Mouse (Mus musculus) liver, embryonic 16.5 days (tissue): ENCODE measurements at regions not wholly inside any gene's neighbourhood (a gene's known extent, or its start where the extent isn't known, plus 50 kb on each side); places are given as distances from the start of the nearest gene placed in this dataset.

ENCODE experiments used
- ATAC-seq: fragments of 200-750 bp; cut with Nextera tagmentation; 2 replicates; pipeline ENCODE4 v1.8.0; 2017; ENCODE audit warnings: low read depth, mild to moderate bottlenecking, moderate number of reproducible peaks, moderate library complexity
- H3K27ac ChIP-seq: fragments of 300-500 bp; sonication (generic); 2 replicates; pipeline ENCODE4 v1.5.1; 2014; ENCODE audit warnings: mild to moderate bottlenecking, low read length
- H3K27me3 ChIP-seq: fragments of 300-500 bp; sonication (generic); 2 replicates; pipeline ENCODE4 v1.6.1; 2014; ENCODE audit warnings: low read depth, low read length, mixed read lengths; ENCODE audit not compliant: control insufficient read depth, insufficient read depth
- H3K36me3 ChIP-seq: fragments of 300-500 bp; sonication (generic); 2 replicates; pipeline ENCODE4 v1.6.1; 2014; ENCODE audit warnings: mild to moderate bottlenecking; ENCODE audit not compliant: control insufficient read depth, insufficient read depth
- H3K4me1 ChIP-seq: fragments of 300-500 bp; sonication (generic); 2 replicates; pipeline ENCODE4 v1.6.1; 2014; ENCODE audit warnings: low read depth, low read length, mixed read lengths; ENCODE audit not compliant: control insufficient read depth
- H3K4me2 ChIP-seq: fragments of 300-500 bp; sonication (generic); 2 replicates; pipeline ENCODE4 v1.6.1; 2014; ENCODE audit warnings: low read depth, low read length, mixed read lengths
- H3K4me3 ChIP-seq: fragments of 300-500 bp; sonication (generic); 2 replicates; pipeline ENCODE4 v1.5.1; 2014; ENCODE audit warnings: low read depth, mild to moderate bottlenecking, low read length
- H3K9ac ChIP-seq: fragments of 300-500 bp; sonication (generic); 2 replicates; pipeline ENCODE4 v1.6.1; 2014; ENCODE audit warnings: low read depth, low read length
- H3K9me3 ChIP-seq: fragments of 300-500 bp; sonication (generic); replicated peaks from 2 replicates; pipeline ENCODE4 v1.6.1; 2016; ENCODE audit warnings: low read length; ENCODE audit not compliant: control insufficient read depth
- WGBS: fragments of 180-500 bp; shearing (Covaris S2); extraction: QIAGEN DNeasy Blood & Tissue Kit; methylation state at CpG from one replicate; pipeline ENCODE4 v1.1.7; 2014; ENCODE audit not compliant: insufficient replicate concordance; 5-methylcytosine and 5-hydroxymethylcytosine counted together

DNA sequence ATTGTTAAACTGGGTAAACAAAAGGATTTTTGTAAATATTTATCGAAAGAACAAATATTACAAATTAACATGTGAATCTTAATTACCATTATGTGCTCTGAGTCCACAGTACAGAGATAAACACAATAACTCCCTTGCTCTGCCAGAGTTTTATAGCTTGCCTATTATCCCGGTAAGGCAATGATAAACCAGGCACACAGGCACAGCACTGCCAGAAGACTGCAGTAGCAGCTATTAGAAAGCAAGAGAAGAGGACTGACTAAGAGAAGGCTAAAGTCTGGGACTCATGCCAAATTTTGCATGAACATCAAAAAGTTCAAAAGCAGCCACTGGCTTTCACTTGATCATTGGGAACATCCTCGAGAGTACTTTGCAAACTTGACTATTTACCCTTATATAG is 316.9 kb downstream of the Mef2c start:
- Histone ChIP-seq H3K27me3 (no peaks in the 10 kb centered on the region), H3K4me2 (no peak overlapping the region), H3K9ac (no peak overlapping the region), H3K27ac (no peak overlapping the region), H3K9me3 (no peaks in the 10 kb centered on the region), H3K36me3 (no peaks in the 10 kb centered on the region), H3K4me1 (no peaks in the 10 kb centered on the region), H3K4me3 (no peak overlapping the region)
- 55% methylated on average over 3 of the region's 3 CpGs for WGBS
- ATAC-seq = no peak

DNA sequence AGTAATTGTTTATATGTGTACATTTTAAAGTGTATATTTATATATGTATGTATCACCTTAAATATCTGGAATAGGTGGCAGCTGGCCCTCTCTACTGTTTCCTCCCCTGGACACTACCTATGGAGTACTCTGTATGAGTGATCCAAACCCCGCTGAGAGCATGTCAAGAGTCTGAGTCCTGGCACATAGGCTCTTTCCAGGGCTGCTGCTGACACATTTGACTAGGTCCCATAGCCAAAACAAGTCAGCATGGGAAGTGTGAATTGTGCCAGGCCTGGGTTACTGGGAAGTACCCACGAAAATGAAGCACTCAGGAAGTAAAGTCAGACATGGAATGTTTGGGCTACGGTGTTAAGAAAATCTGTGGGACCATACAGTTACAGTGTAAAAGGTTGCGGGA is 321.1 kb downstream of the Mef2c start:
- 51% methylated on average over 4 of the region's 4 CpGs for WGBS
- Histone ChIP-seq H3K4me2 (no peak overlapping the region), H3K9me3 (no peaks in the 10 kb centered on the region), H3K4me1 (no peaks in the 10 kb centered on the region), H3K4me3 (no peak overlapping the region), H3K9ac (no peak overlapping the region), H3K27ac (no peak overlapping the region), H3K36me3 (no peaks in the 10 kb centered on the region), H3K27me3 (no peaks in the 10 kb centered on the region)
- ATAC-seq = no peak

DNA sequence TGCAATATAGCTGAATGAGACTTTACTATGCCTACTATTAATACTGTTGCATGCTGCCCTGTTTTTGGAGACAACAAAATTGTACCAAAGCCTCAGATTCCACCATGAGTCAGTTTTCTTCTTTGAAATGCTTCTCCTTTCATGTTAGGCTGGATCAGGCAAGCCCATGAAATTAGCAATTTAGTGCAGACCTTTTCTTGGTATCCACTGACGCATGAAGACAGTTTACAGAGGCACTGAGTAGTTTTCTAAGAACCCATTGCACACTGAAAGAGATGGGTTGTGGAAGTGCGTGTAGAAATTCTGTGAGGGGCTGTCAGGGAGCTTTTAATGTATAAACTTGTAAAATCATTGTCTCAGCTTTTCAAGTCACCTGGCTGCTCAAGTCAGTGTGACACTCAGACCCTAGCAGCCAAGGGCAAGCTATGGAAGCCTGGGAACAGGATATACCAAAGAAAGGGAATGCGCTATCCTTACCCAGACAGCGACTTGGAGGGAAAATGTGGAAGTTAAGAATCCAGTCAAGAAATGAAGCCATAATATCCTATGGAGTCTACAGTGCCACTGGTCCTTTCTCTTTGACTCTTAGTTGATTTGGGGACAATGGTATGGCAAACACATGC is 323.1 kb downstream of the Mef2c start:
- Histone ChIP-seq H3K27me3 (no peaks in the 10 kb centered on the region), H3K36me3 (no peaks in the 10 kb centered on the region), H3K9me3 (no peaks in the 10 kb centered on the region), H3K27ac (no peak overlapping the region), H3K4me1 (no peaks in the 10 kb centered on the region), H3K9ac (no peak overlapping the region), H3K4me2 (no peak overlapping the region), H3K4me3 (no peak overlapping the region)
- WGBS = 61% methylated on average over 4 of the region's 4 CpGs
- no peak for ATAC-seq

DNA sequence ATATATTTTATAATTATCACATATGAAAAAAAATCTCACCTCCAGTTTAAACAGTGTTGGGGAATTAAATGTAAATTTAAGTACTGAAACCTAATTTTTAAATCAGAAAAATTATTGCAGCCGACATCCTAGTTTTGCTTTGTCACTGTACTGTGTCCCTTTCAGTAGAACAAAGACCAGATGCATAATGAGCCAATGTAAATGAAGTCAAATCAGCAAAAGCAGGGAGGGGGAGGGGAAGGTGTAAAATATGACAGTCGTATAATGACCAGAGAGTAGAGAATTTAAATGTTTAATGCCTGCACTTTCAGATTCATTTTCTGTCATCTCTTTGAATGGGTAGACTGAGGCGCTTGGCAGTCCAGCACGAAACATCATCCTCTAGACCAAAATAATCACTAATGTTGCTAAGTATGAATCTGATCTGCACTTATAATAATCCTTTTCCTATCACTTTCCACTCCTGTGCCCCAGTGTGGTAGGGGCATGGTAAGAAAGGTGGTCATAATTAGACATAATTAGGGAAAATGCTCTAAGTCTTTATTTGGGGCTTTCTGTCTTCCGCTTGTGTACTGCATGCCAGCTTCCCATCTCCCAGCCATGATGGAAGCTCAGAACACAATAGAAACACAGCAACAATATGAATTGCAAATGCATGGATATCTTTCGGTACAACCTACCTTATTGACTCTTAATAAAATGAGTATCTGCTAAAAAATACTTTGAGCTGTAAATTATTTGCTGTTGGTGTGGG is 356.0 kb upstream of the Tmem161b start:
- H3K27me3 ChIP-seq = no peaks in the 10 kb centered on the region
- 54% methylated on average over 6 of the region's 6 CpGs for WGBS
- no peak overlapping the region for H3K9ac ChIP-seq
- no peaks in the 10 kb centered on the region for H3K9me3 ChIP-seq
- no peak overlapping the region for H3K4me3 ChIP-seq
- H3K4me2 ChIP-seq = no peak overlapping the region
- no peaks in the 10 kb centered on the region for H3K4me1 ChIP-seq
- no peak overlapping the region for H3K27ac ChIP-seq
- H3K36me3 ChIP-seq = no peaks in the 10 kb centered on the region
- ATAC-seq = no peak

DNA sequence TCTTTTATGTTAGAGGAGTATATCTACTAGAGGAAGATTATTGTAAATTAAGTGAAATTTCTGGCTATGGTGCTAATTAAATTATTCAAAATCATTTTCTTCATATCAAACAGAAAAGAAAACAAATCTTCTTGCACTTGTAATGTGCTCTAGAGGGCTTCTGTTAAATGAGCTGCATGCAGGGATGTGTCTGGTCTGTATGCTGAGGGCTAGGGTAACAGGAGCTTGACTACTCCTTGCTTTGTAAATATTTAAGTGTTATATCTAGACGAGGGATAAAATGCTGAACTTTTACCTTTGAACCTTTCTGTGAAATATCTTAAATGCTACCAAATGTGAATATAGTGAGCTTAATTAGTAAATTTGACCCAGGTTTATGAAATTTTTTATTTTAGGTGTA is 354.9 kb upstream of the Tmem161b start:
- Histone ChIP-seq H3K9me3 (no peaks in the 10 kb centered on the region), H3K4me1 (no peaks in the 10 kb centered on the region)
- 40% methylated on average over 1 of the region's 1 CpGs for WGBS

DNA sequence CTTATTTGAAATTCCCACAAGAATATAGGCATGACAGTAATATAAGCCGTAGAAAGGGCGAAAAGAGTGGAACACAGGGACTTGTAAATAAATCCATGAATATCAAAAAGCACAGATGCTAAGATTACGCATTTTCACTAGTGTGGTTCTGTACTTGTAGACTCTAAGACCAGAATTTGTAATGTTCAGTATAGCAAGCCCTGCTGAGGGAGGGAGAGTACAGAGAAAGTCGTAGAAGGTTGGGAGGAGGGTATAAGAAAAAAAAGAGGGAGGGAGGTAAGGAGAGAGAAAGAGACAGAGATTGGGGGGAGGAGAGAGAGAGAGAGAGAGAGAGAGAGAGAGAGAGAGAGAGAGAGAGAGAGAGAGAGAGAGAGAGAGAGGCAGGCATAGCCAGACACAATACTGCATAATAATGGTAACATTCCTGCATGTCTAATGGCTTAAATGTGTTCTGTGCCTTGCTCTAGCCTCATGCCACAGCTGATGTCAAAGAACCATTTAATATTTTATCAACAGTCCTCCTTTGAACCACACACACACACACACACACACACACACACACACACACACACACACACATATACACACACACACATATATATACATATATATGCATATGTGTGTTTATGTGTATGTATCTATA is 354.1 kb upstream of the Tmem161b start:
- Histone ChIP-seq H3K4me1 (no peaks in the 10 kb centered on the region), H3K27me3 (no peaks in the 10 kb centered on the region), H3K4me3 (no peak overlapping the region), H3K9me3 (no peaks in the 10 kb centered on the region), H3K36me3 (no peaks in the 10 kb centered on the region), H3K27ac (no peak overlapping the region), H3K9ac (no peak overlapping the region), H3K4me2 (no peak overlapping the region)
- 59% methylated on average over 4 of the region's 4 CpGs for WGBS
- no peak for ATAC-seq

More for the DNA sequence above, 354.9 kb upstream of the Tmem161b start:
- H3K4me3 ChIP-seq = no peak overlapping the region
- no peaks in the 10 kb centered on the region for H3K27me3 ChIP-seq
- ATAC-seq = no peak
- no peak overlapping the region for H3K27ac ChIP-seq
- no peak overlapping the region for H3K9ac ChIP-seq
- H3K36me3 ChIP-seq = no peaks in the 10 kb centered on the region
- no peak overlapping the region for H3K4me2 ChIP-seq

DNA sequence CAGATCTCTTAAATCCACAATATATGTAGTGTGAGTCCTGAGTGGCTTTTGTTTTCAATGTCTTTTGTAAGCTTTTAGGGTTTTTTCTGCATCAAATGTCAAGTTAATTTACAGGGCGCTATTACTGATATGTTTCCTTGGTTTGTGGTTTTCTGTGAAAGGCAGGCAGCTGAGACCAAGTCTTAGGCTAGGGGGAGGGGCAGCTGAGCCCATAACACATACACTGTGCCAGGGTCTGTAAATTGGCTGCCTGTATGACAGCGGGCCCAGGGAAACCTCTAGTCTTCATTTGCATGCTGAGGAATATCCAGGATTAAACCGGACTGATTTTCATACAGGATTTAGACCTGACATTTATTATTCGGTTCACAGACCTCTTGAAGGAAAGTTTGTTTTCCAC is 353.2 kb upstream of the Tmem161b start:
- H3K4me1 ChIP-seq = no peaks in the 10 kb centered on the region
- H3K9ac ChIP-seq = no peak overlapping the region
- no peak overlapping the region for H3K4me3 ChIP-seq
- H3K27me3 ChIP-seq = no peaks in the 10 kb centered on the region
- H3K36me3 ChIP-seq = no peaks in the 10 kb centered on the region
- 34% methylated on average over 4 of the region's 4 CpGs for WGBS
- ATAC-seq = no peak
- no peaks in the 10 kb centered on the region for H3K9me3 ChIP-seq
- no peak overlapping the region for H3K4me2 ChIP-seq
- no peak overlapping the region for H3K27ac ChIP-seq

DNA sequence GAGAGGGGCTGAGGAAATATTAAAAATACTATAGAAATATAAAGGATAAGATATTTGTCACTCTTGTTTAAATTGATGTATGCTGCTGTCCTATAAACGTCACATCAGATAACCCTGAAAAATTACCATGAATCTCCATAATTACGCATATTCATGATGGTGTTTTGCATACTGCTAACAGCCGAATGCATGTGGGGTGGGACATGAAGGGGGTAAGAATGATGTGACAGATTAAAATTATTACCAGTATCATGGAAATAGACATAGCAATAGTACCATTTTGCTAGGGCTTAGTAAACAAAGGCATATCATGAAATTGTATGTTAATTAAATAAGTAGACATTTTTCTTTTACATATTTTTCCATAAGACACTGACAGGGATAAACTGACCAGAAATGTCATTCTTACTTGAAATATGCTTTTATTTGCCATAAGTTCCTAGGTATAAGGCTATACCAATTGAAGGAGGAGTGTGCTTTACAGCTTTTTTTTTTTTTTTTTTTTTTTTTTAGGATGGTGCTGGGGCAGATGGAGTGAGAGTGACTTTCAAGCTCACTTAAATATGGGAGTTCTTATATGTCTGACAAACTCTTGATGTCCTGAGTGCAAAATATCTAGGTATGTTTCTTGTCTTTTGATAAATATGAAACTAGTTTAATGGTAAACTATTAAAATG is 349.8 kb upstream of the Tmem161b start:
- ATAC-seq = no peak
- Histone ChIP-seq H3K27me3 (no peaks in the 10 kb centered on the region), H3K9me3 (no peaks in the 10 kb centered on the region), H3K9ac (no peak overlapping the region), H3K27ac (no peak overlapping the region), H3K4me3 (no peak overlapping the region), H3K4me1 (no peaks in the 10 kb centered on the region), H3K4me2 (no peak overlapping the region), H3K36me3 (no peaks in the 10 kb centered on the region)
- 62% methylated on average over 3 of the region's 3 CpGs for whole genome bisulfite sequencing

DNA sequence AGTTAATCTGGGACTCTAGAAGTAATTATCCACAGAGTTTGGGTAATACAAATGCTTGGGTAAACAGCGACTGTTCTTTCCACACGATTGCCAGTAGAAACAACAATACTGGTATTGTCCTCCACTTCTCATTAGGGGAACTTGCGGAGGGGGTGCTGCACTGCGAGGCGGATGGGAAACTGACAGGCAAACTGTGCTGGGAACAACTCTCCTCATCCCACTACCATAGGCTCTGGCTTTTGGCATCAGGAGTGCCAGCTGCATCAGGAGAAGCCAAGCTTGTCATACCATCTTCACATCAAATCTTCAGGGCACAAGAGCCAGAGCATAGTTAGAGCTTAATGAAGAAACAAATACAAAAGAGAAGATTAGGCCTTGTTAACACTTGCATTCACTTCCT is 349.2 kb upstream of the Tmem161b start:
- WGBS = 37% methylated on average over 5 of the region's 5 CpGs
- ATAC-seq = no peak

More for the DNA sequence above, 349.2 kb upstream of the Tmem161b start:
- Histone ChIP-seq H3K27me3 (no peaks in the 10 kb centered on the region), H3K9me3 (no peaks in the 10 kb centered on the region), H3K9ac (no peak overlapping the region), H3K27ac (no peak overlapping the region), H3K4me2 (no peak overlapping the region), H3K4me3 (no peak overlapping the region), H3K36me3 (no peaks in the 10 kb centered on the region), H3K4me1 (no peaks in the 10 kb centered on the region)
